Mouse (Mus musculus) gastrocnemius, postnatal 10 days (tissue): ENCODE data around the gene Calhm1. TPM values are rescaled to one million over a fixed set of nuclear protein-coding genes. Genes with fewer than 3 reads are reported as not detected.

Experiments used
- total RNA-seq, 2 experiments: library from RNA; stranded (reverse); gene quantifications; 2 replicates each; pipeline ENCODE4 v1.2.3; 2021

Gene Calhm1
- total RNA-seq, 2 experiments from 2014 or later: not detected

Other genes with a start within 250 kb of the Calhm1 start
- gene Ina, start 129.6 kb downstream of the Calhm1 start, total RNA-seq: under 1 TPM; 0.38 to 0.40 TPM
- 10 to 100 TPM; 33.4 to 34.7 TPM for gene Nt5c2, start 129.1 kb downstream of the Calhm1 start, total RNA-seq
- gene Pcgf6, start 93.3 kb downstream of the Calhm1 start, total RNA-seq: 1 to 10 TPM; 3.1 to 4.4 TPM
- gene Taf5, start 76.5 kb downstream of the Calhm1 start, total RNA-seq: 1 to 10 TPM; 2.4 to 3.1 TPM
- 1,000 to 10,000 TPM; 1,048 to 1,221 TPM for gene Usmg5, start 53.6 kb downstream of the Calhm1 start, total RNA-seq
- 10 to 100 TPM in 1 of 2 experiments, 1 to 10 TPM in 1; 8.4 to 11.8 TPM for gene Pdcd11, start 53.5 kb downstream of the Calhm1 start, total RNA-seq
- gene Calhm2, start 6.0 kb downstream of the Calhm1 start, total RNA-seq: 1 to 10 TPM; 3.1 to 4.1 TPM
- not detected for gene Calhm3, start 13.5 kb upstream of the Calhm1 start, total RNA-seq
- gene Neurl1a, start 34.6 kb upstream of the Calhm1 start, total RNA-seq: 10 to 100 TPM; 49.9 to 64.5 TPM